Mouse (Mus musculus) kidney, adult 18-20 months (tissue): ENCODE measurements at regions not wholly inside any gene's neighbourhood (a gene's known extent, or its start where the extent isn't known, plus 50 kb on each side); places are given as distances from the start of the nearest gene placed in this dataset.
"Not testable (repeated sequence)": the region's sequence is repeated elsewhere in the genome, so short reads cannot be mapped to it uniquely, and the experiment has no call there.

Experiments
- DNase-seq: peaks from one replicate; pipeline ENCODE4 v3.0.0; 2021

- no peak for DNase-seq
Measured at GRCm38 (mm10) chr2:63580489-63581139, 396.5 kb upstream of the Kcnh7 start.

- DNase-seq: no peak
Measured at GRCm38 (mm10) chr2:63575172-63575571, 391.1 kb upstream of the Kcnh7 start.

- DNase-seq: no peak
Measured at GRCm38 (mm10) chr2:63574008-63574703, 390.1 kb upstream of the Kcnh7 start.

GRCm38 (mm10) chr2:63573015-63573807, 389.1 kb upstream of the Kcnh7 start:
- DNase-seq: no peak

- no peak for DNase-seq
Measured at GRCm38 (mm10) chr2:63556858-63557419, 372.9 kb upstream of the Kcnh7 start.

GRCm38 (mm10) chr2:63541836-63542235, 357.7 kb upstream of the Kcnh7 start:
- not testable (repeated sequence) for DNase-seq

- no peak for DNase-seq
Measured at GRCm38 (mm10) chr2:63518534-63518933, 334.4 kb upstream of the Kcnh7 start.

- no peak for DNase-seq
Measured at GRCm38 (mm10) chr2:63513554-63514226, 329.6 kb upstream of the Kcnh7 start.

- no peak for DNase-seq
Measured at GRCm38 (mm10) chr2:63503939-63504338, 319.9 kb upstream of the Kcnh7 start.

- DNase-seq: no peak
Measured at GRCm38 (mm10) chr2:63476411-63476810, 292.3 kb upstream of the Kcnh7 start.

- no peak for DNase-seq
Measured at GRCm38 (mm10) chr2:63475255-63475654, 291.2 kb upstream of the Kcnh7 start.

GRCm38 (mm10) chr2:63473699-63474098, 289.6 kb upstream of the Kcnh7 start:
- peak; percentile 11 for DNase-seq

GRCm38 (mm10) chr2:63472248-63472647, 288.2 kb upstream of the Kcnh7 start:
- DNase-seq: no peak

- no peak for DNase-seq
Measured at GRCm38 (mm10) chr2:63459112-63459511, 275.0 kb upstream of the Kcnh7 start.

- no peak for DNase-seq
Measured at GRCm38 (mm10) chr2:63454263-63455011, 270.4 kb upstream of the Kcnh7 start.

- DNase-seq: no peak
Measured at GRCm38 (mm10) chr2:63452891-63453290, 268.8 kb upstream of the Kcnh7 start.

GRCm38 (mm10) chr2:63452164-63452563, 268.1 kb upstream of the Kcnh7 start:
- no peak for DNase-seq

GRCm38 (mm10) chr2:63434327-63434726, 250.2 kb upstream of the Kcnh7 start:
- DNase-seq: no peak

GRCm38 (mm10) chr2:63405405-63405804, 221.3 kb upstream of the Kcnh7 start:
- DNase-seq: no peak
